Mouse (Mus musculus): ENCODE data around the gene Tbc1d5.

- TF ChIP-seq POLR2A (IDR thresholded peaks at IDR 0.05; ENCODE audit: control insufficient read depth, extremely low read depth, insufficient read depth, low read length, poor library complexity) (no peak), CTCF (IDR thresholded peaks at IDR 0.05; ENCODE audit: borderline replicate concordance, control insufficient read depth, extremely low read depth, insufficient read depth, low read length, poor library complexity) (no peak)
Measured at GRCm38 (mm10) chr17:50729577-50729976, 449.6 kb downstream of the Tbc1d5 start.

Measured in thymus, adult 2 months (tissue).